Mouse (Mus musculus): ENCODE results near the gene Gm21738. TPM values are rescaled to one million over a fixed set of nuclear protein-coding genes. Genes with fewer than 3 reads are reported as not detected.
"Not testable (repeated sequence)": the region's sequence is repeated elsewhere in the genome, so short reads cannot be mapped to it uniquely, and the experiment has no call there.

The Gm21738 gene
- polyA plus RNA-seq (2015; fragmentation: Nextera tagmentation; extraction: Ambion mirVana) = 0.35 and 0.62 TPM in 2 replicates

GRCm38 (mm10) chr14:19418830-19419229, at the start of gene Gm21738:
Gene Gm21738 (minus strand): TSS chr14:19418930.
- WGBS = 73% methylated on average over 7 of the region's 7 CpGs
- H3K27ac ChIP-seq; H3K4me3 ChIP-seq; H3K4me1 ChIP-seq; H3K36me3 ChIP-seq; H3K9me3 ChIP-seq; H3K4me2 ChIP-seq; H3K9ac ChIP-seq; ATAC-seq (ENCODE audit: borderline replicate concordance, extremely low read depth, low FRiP score, low TSS enrichment); H3K27me3 ChIP-seq: not testable (repeated sequence)

- not testable (repeated sequence) for H3K4me1 ChIP-seq; H3K4me3 ChIP-seq; H3K27ac ChIP-seq; H3K9me3 ChIP-seq; H3K36me3 ChIP-seq; ATAC-seq (ENCODE audit: borderline replicate concordance, extremely low read depth, low FRiP score, low TSS enrichment); H3K27me3 ChIP-seq; H3K4me2 ChIP-seq; H3K9ac ChIP-seq
- WGBS = 84% methylated on average over 7 of the region's 7 CpGs
Observed at GRCm38 (mm10) chr14:19383741-19384140, 35.0 kb downstream of the Gm21738 start.

Other genes with a start within 250 kb of the Gm21738 start
- gene Gm2244, start 131.0 kb upstream of the Gm21738 start, polyA plus RNA-seq (2015; fragmentation: Nextera tagmentation; extraction: Ambion mirVana) = not detected in 2 replicates
- 2.1 and 2.3 TPM in 2 replicates for gene Gm2237, start 166.2 kb upstream of the Gm21738 start, polyA plus RNA-seq (2015; fragmentation: Nextera tagmentation; extraction: Ambion mirVana)
- not detected in 2 replicates for gene Gm5458, start 183.7 kb upstream of the Gm21738 start, polyA plus RNA-seq (2015; fragmentation: Nextera tagmentation; extraction: Ambion mirVana)